Mouse (Mus musculus) liver, embryonic 16.5 days (tissue): Measurements from ENCODE around the gene Sell. TPM values are rescaled to one million over a fixed set of nuclear protein-coding genes. Genes with fewer than 3 reads are reported as not detected.

Experiments used
- ATAC-seq: fragments of 200-750 bp; cut with Nextera tagmentation; 2 replicates; pipeline ENCODE4 v1.8.0; 2017; ENCODE audit warnings: low read depth, mild to moderate bottlenecking, moderate number of reproducible peaks, moderate library complexity
- H3K27ac ChIP-seq: fragments of 300-500 bp; sonication (generic); 2 replicates; pipeline ENCODE4 v1.5.1; 2014; ENCODE audit warnings: mild to moderate bottlenecking, low read length
- H3K27me3 ChIP-seq: fragments of 300-500 bp; sonication (generic); 2 replicates; pipeline ENCODE4 v1.6.1; 2014; ENCODE audit warnings: low read depth, low read length, mixed read lengths; ENCODE audit not compliant: control insufficient read depth, insufficient read depth
- H3K36me3 ChIP-seq: fragments of 300-500 bp; sonication (generic); 2 replicates; pipeline ENCODE4 v1.6.1; 2014; ENCODE audit warnings: mild to moderate bottlenecking; ENCODE audit not compliant: control insufficient read depth, insufficient read depth
- H3K4me1 ChIP-seq: fragments of 300-500 bp; sonication (generic); 2 replicates; pipeline ENCODE4 v1.6.1; 2014; ENCODE audit warnings: low read depth, low read length, mixed read lengths; ENCODE audit not compliant: control insufficient read depth
- H3K4me2 ChIP-seq: fragments of 300-500 bp; sonication (generic); 2 replicates; pipeline ENCODE4 v1.6.1; 2014; ENCODE audit warnings: low read depth, low read length, mixed read lengths
- H3K4me3 ChIP-seq: fragments of 300-500 bp; sonication (generic); 2 replicates; pipeline ENCODE4 v1.5.1; 2014; ENCODE audit warnings: low read depth, mild to moderate bottlenecking, low read length
- H3K9ac ChIP-seq: fragments of 300-500 bp; sonication (generic); 2 replicates; pipeline ENCODE4 v1.6.1; 2014; ENCODE audit warnings: low read depth, low read length
- H3K9me3 ChIP-seq: fragments of 300-500 bp; sonication (generic); replicated peaks from 2 replicates; pipeline ENCODE4 v1.6.1; 2016; ENCODE audit warnings: low read length; ENCODE audit not compliant: control insufficient read depth
- WGBS: fragments of 180-500 bp; shearing (Covaris S2); extraction: QIAGEN DNeasy Blood & Tissue Kit; methylation state at CpG from one replicate; pipeline ENCODE4 v1.1.7; 2014; ENCODE audit not compliant: insufficient replicate concordance; 5-methylcytosine and 5-hydroxymethylcytosine counted together
- polyA plus RNA-seq: library from polyadenylated mRNA; unstranded; fragments of >200 nt; fragmentation: Nextera tagmentation; extraction: Ambion mirVana; gene quantifications from 2 replicates; pipeline ENCODE4 v1.2.1, GENCODE M21; 2015

Gene Sell
- polyA plus RNA-seq, 1 experiment from 2014 or later, result 11.8 TPM

DNA sequence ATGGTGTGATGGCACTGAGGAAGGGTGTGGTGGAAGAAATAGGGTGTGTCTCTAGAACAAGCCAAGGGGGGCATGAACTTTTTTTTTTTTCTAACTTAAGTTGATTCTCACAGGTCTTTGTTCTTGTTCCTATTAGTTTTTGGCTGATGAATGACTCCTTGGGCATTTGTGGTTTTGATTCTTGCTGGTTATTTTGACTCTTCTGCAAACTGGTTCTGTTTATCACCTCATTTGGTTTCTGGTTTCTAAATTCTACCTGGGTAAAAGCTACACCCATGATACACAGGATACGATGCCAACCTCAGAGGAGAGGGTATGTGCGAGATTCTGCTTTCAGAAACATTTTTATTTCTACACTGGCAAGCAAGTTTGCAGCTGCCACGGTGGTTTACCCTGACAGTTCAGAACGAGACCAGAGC lies 16.6 kb downstream of the Sell start:
- WGBS, result 37% methylated on average over 4 of the region's 4 CpGs
- H3K4me1 ChIP-seq, result no peaks in the 10 kb centered on the region; the same call in 1 of the 2 replicates
- no peaks in the 10 kb centered on the region for H3K27me3 ChIP-seq
- no peak overlapping the region for H3K4me3 ChIP-seq
- H3K36me3 ChIP-seq, result no peaks in the 10 kb centered on the region
- H3K9me3 ChIP-seq, result no peaks in the 10 kb centered on the region
- H3K27ac ChIP-seq, result no peak overlapping the region
- H3K9ac ChIP-seq, result no peak overlapping the region
- H3K4me2 ChIP-seq, result no peak overlapping the region
- no peak for ATAC-seq

DNA sequence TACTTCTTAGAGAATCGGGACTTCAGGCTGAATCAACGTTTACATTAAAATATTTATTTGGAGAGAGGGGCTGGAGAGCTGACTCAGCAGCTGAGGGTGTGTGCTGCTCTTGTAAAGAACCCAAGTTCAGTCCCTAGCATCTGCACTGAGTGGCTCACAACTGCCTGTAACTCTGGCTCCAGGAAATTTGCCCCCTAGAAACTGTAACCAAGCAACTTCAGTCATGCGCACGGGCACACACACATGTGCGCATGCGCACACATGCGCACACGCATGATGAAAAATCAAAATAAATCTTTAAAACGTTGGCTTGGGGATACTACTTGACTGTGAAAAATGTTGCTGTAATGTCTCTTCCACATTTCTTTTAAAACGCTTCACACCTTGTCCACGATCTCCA lies 17.3 kb downstream of the Sell start:
- Histone ChIP-seq H3K4me2 (no peak overlapping the region), H3K36me3 (no peaks in the 10 kb centered on the region), H3K4me1 (no peaks in the 10 kb centered on the region), H3K27me3 (no peaks in the 10 kb centered on the region), H3K9me3 (no peaks in the 10 kb centered on the region), H3K4me3 (no peak overlapping the region), H3K27ac (no peak overlapping the region), H3K9ac (no peak overlapping the region)
- 72% methylated on average over 11 of the region's 11 CpGs for WGBS
- no peak for ATAC-seq

DNA sequence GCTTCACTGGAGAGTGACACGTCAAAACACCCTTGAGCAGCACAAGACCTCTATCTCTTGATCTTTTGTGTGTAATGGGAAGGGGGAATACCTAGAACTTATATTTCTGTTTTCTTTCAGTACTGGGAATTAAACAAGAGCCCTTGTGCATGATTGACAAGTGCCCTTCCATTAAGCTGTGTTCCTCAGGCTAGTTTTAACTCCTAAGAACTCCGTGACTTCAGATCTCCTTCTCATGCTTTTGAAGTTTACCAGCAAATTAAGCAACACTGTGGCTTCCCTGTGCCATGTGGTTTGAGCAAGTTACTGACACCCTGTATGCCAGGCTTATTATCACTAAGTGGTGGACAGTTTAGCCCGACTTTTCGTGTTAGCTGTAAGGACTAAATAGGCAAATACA lies 21.3 kb downstream of the Sell start:
- Histone ChIP-seq H3K9ac (no peak overlapping the region), H3K27ac (no peak overlapping the region), H3K9me3 (no peaks in the 10 kb centered on the region), H3K36me3 (no peaks in the 10 kb centered on the region), H3K4me3 (no peak overlapping the region), H3K4me1 (no peaks in the 10 kb centered on the region; the same call in 1 of the 2 replicates), H3K4me2 (no peak overlapping the region), H3K27me3 (no peaks in the 10 kb centered on the region)
- no peak for ATAC-seq
- WGBS, result 48% methylated on average over 4 of the region's 4 CpGs

DNA sequence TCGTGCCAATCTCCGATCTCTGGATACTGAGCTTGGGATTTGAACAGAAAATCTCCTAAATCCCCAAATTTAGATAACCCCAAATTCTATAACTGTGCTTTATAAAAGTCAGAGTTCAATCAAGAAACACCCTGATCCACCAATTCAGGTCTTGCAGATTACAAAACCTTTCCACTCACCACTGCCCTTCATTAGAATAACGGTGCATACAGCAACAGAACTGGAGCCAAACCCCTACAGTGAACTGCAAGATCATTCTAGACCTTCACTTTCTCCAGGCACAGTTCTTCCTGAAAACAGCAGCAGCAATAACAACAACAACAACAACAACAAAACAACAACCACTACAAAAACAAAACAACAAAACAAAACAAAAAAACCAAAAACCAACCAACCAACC lies 25.0 kb downstream of the Sell start:
- WGBS, result 59% methylated on average over 3 of the region's 3 CpGs
- H3K4me3 ChIP-seq, result no peak overlapping the region

DNA sequence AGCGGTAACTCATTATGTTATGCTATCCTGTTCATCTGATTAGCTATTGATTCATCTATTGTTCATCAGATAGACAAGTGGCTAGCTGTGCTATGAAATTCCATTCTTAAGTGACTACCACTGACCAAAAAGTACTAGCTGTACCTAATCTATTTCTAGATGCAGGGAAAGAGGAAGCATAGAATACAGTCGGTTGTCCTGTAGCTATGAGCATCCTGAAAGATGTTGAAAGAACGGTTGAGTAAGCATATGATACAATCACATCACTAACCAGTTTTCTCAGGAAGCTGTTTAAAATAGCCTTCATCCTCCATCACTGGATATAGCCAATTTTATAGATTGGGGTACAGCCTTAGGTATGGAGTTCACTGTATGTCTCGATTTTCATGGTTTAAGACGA lies 26.1 kb downstream of the Sell start:
- Histone ChIP-seq H3K4me3 (no peak overlapping the region), H3K9ac (no peak overlapping the region), H3K27ac (peak overlapping the region; percentile 53; the same call in 1 of the 2 replicates), H3K27me3 (no peaks in the 10 kb centered on the region), H3K4me2 (no peak overlapping the region), H3K9me3 (no peaks in the 10 kb centered on the region), H3K4me1 (no peaks in the 10 kb centered on the region; the same call in 1 of the 2 replicates), H3K36me3 (no peaks in the 10 kb centered on the region)
- 44% methylated on average over 5 of the region's 5 CpGs for WGBS
- no peak for ATAC-seq

More for the DNA sequence above, 25.0 kb downstream of the Sell start:
- H3K9me3 ChIP-seq, result no peaks in the 10 kb centered on the region
- H3K27me3 ChIP-seq, result no peaks in the 10 kb centered on the region
- no peaks in the 10 kb centered on the region for H3K36me3 ChIP-seq
- peak overlapping the region; percentile 4; the same call in 1 of the 2 replicates for H3K27ac ChIP-seq
- H3K9ac ChIP-seq, result no peak overlapping the region
- no peak overlapping the region for H3K4me2 ChIP-seq
- ATAC-seq, result no peak
- H3K4me1 ChIP-seq, result no peaks in the 10 kb centered on the region; the same call in 1 of the 2 replicates

DNA sequence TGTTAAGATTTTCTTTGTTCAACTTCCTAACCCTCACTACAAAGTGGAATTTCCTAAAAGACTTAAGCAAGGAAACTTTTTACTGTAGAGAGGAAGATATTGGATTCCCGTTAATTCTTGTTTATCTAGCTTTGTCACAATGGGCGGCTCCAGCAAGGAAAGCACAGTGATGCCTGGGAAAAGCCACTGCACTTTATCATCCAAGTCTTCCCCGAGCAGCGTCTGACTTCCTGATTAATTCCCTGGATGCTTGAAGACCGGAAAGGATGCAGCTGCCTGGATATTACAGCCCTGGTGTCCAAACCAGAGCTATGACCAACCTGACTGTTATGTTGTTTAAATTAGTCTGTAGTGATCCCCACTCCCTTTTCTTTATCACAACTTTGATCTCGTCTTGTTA lies 35.0 kb downstream of the Sell start:
- no peak for ATAC-seq
- Histone ChIP-seq H3K9me3 (no peaks in the 10 kb centered on the region), H3K4me3 (no peak overlapping the region), H3K9ac (no peak overlapping the region), H3K4me1 (no peaks in the 10 kb centered on the region), H3K27ac (no peak overlapping the region), H3K27me3 (no peaks in the 10 kb centered on the region), H3K36me3 (no peaks in the 10 kb centered on the region), H3K4me2 (no peak overlapping the region)
- 42% methylated on average over 6 of the region's 6 CpGs for WGBS

DNA sequence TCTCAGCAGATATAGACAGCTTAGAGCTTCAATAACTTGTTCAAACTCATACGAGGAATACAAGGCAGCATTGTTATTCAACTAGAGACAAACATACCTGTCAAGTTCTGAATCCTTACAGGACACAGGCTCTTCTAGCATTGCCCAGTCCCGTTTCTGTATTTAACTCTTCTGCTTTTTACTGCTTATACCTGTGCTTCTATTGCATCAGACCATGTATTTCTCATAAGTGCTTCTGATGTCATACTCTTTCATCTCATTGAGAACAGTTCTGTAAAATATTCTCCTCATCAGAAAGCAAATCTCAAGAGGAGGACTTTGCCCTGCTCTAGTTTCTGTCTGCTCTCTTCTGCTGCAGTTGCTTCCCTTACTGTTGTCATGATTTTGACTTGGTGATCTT lies 36.1 kb downstream of the Sell start:
- H3K36me3 ChIP-seq, result no peaks in the 10 kb centered on the region
- H3K9me3 ChIP-seq, result no peaks in the 10 kb centered on the region
- H3K4me1 ChIP-seq, result no peaks in the 10 kb centered on the region
- H3K27ac ChIP-seq, result no peak overlapping the region
- 58% methylated on average over 2 of the region's 2 CpGs for WGBS
- no peak overlapping the region for H3K9ac ChIP-seq
- H3K4me3 ChIP-seq, result no peak overlapping the region
- no peak overlapping the region for H3K4me2 ChIP-seq
- H3K27me3 ChIP-seq, result no peaks in the 10 kb centered on the region
- no peak for ATAC-seq

DNA sequence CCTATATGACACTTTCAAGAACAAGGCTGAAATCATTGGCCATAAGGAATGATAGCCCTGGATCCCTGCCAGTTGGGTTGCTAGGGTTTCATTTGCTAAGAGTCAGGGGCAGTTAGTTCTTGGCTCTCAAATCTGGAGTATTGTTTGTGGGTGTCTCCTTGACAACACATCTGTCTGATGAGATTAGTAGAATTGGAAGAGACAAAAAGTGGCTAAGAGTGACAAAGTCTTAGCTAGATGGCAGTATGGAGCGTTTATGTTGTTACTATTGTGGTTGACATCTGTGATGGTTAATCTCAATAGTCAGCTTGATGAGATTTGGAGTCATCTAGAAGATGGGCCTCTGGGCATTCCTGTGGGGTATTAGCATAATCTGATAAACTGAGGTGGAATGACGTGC lies 36.6 kb downstream of the Sell start:
- Histone ChIP-seq H3K4me1 (no peaks in the 10 kb centered on the region), H3K27ac (no peak overlapping the region), H3K27me3 (no peaks in the 10 kb centered on the region), H3K36me3 (no peaks in the 10 kb centered on the region), H3K9me3 (no peaks in the 10 kb centered on the region), H3K9ac (no peak overlapping the region), H3K4me3 (no peak overlapping the region), H3K4me2 (no peak overlapping the region)
- no peak for ATAC-seq
- 37% methylated on average over 2 of the region's 2 CpGs for WGBS

DNA sequence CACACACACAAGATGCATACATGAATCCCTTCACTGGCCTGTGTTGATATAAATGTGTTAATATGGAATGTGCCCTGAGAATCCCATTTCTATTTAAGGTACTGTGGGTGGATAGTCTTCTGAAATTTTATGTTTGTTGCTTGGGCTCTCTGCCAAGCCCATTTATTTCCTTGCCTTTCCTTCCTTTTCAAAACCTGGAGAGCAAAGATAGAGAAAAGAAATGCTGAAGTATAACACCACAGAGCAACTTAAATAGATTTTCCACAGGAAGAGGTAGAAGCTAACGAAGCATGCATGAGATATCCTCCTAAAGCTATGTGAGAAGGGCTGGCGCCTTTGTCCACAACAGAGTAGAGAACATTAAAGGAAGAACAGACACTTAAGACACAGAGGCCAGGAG lies 48.0 kb downstream of the Sell start:
- Histone ChIP-seq H3K27ac (no peak overlapping the region), H3K9ac (no peak overlapping the region), H3K4me3 (no peak overlapping the region), H3K4me1 (no peaks in the 10 kb centered on the region), H3K27me3 (no peaks in the 10 kb centered on the region), H3K36me3 (no peaks in the 10 kb centered on the region), H3K4me2 (no peak overlapping the region), H3K9me3 (no peaks in the 10 kb centered on the region)
- 33% methylated on average over 2 of the region's 2 CpGs for WGBS
- ATAC-seq, result peak; percentile 30; the same call in 1 of the 2 replicates
